Mouse (Mus musculus) embryonic facial prominence, embryonic 12.5 days (tissue): ENCODE data around the gene Grk6. TPM values are rescaled to one million over a fixed set of nuclear protein-coding genes. Genes with fewer than 3 reads are reported as not detected.
A peak's percentile ranks its signal among the peaks of the same experiment; 100 is the strongest.

ENCODE experiments used
- ATAC-seq: fragments of 200-750 bp; cut with Nextera tagmentation; 2 replicates; pipeline ENCODE4 v1.8.0; 2017; ENCODE audit not compliant: insufficient number of reproducible peaks, insufficient read depth, low FRiP score, low TSS enrichment
- H3K27ac ChIP-seq: fragments of 300-500 bp; sonication (generic); 2 replicates; pipeline ENCODE4 v1.5.1; 2016; ENCODE audit warnings: mild to moderate bottlenecking
- H3K27me3 ChIP-seq: fragments of 300-500 bp; sonication (generic); 2 replicates; pipeline ENCODE4 v1.6.1; 2016; ENCODE audit warnings: mild to moderate bottlenecking, moderate library complexity
- H3K36me3 ChIP-seq: fragments of 300-500 bp; sonication (generic); 2 replicates; pipeline ENCODE4 v1.6.1; 2016; ENCODE audit warnings: mild to moderate bottlenecking
- H3K4me1 ChIP-seq: fragments of 300-500 bp; sonication (generic); 2 replicates; pipeline ENCODE4 v1.6.1; 2016
- H3K4me2 ChIP-seq: fragments of 300-500 bp; sonication (generic); replicated peaks from 2 replicates; pipeline ENCODE4 v1.6.1; 2016; ENCODE audit warnings: mild to moderate bottlenecking, moderate library complexity
- H3K4me3 ChIP-seq: fragments of 300-500 bp; sonication (generic); 2 replicates; pipeline ENCODE4 v1.5.1; 2016; ENCODE audit warnings: mild to moderate bottlenecking
- H3K9ac ChIP-seq: fragments of 300-500 bp; sonication (generic); 2 replicates; pipeline ENCODE4 v1.6.1; 2016; ENCODE audit warnings: mild to moderate bottlenecking, moderate library complexity
- H3K9me3 ChIP-seq: fragments of 300-500 bp; sonication (generic); 2 replicates; pipeline ENCODE4 v1.6.1; 2016; ENCODE audit warnings: mild to moderate bottlenecking, moderate library complexity
- WGBS: fragments of 180-500 bp; shearing (Covaris S2); methylation state at CpG from one replicate; pipeline ENCODE4 v1.1.7; 2016; 5-methylcytosine and 5-hydroxymethylcytosine counted together
- polyA plus RNA-seq: library from polyadenylated mRNA; unstranded; fragments of >200 nt; fragmentation: Nextera tagmentation; extraction: Ambion mirVana; gene quantifications from 2 replicates; pipeline ENCODE4 v1.2.1, GENCODE M21; 2016

Gene Grk6
- polyA plus RNA-seq, 1 experiment from 2014 or later: 68.3 TPM

GRCm38 (mm10) chr13:55411826-55412225, 33.0 kb upstream of the Grk6 start:
- WGBS: 76% methylated on average over 7 of the region's 7 CpGs
- H3K9ac ChIP-seq: no peak overlapping the region
- H3K4me1 ChIP-seq: peaks cover 2% of the 10 kb centered on the region; the same call in 1 of the 2 replicates
- no peak overlapping the region for H3K27ac ChIP-seq
- no peaks in the 10 kb centered on the region for H3K9me3 ChIP-seq
- H3K4me3 ChIP-seq: no peak overlapping the region
- H3K4me2 ChIP-seq: no peak overlapping the region
- no peaks in the 10 kb centered on the region for H3K36me3 ChIP-seq
- H3K27me3 ChIP-seq: peaks cover 28% of the 10 kb centered on the region
- ATAC-seq: no peak

- Histone ChIP-seq H3K4me2 (no peak overlapping the region), H3K27ac (no peak overlapping the region), H3K27me3 (peaks cover 32% of the 10 kb centered on the region), H3K4me1 (peaks cover 3% of the 10 kb centered on the region; the same call in 1 of the 2 replicates), H3K36me3 (no peaks in the 10 kb centered on the region), H3K9me3 (no peaks in the 10 kb centered on the region), H3K9ac (no peak overlapping the region), H3K4me3 (no peak overlapping the region)
- ATAC-seq: no peak
- 76% methylated on average over 13 of the region's 13 CpGs for WGBS
Observed at GRCm38 (mm10) chr13:55412643-55413307, 32.1 kb upstream of the Grk6 start.

GRCm38 (mm10) chr13:55413333-55413732, 31.5 kb upstream of the Grk6 start:
- peaks cover 6% of the 10 kb centered on the region; the same call in 1 of the 2 replicates for H3K4me1 ChIP-seq
- H3K9me3 ChIP-seq: no peaks in the 10 kb centered on the region
- H3K27ac ChIP-seq: no peak overlapping the region
- H3K36me3 ChIP-seq: no peaks in the 10 kb centered on the region
- ATAC-seq: no peak
- no peak overlapping the region for H3K4me3 ChIP-seq
- WGBS: 76% methylated on average over 12 of the region's 12 CpGs
- peaks cover 36% of the 10 kb centered on the region for H3K27me3 ChIP-seq
- no peak overlapping the region for H3K4me2 ChIP-seq
- H3K9ac ChIP-seq: no peak overlapping the region

GRCm38 (mm10) chr13:55414743-55415380, 30.0 kb upstream of the Grk6 start, which contains the start of gene Pfn3:
Pfn3 (minus strand) TSS chr13:55415232.
- H3K4me1 ChIP-seq: peaks cover 6% of the 10 kb centered on the region; the same call in 1 of the 2 replicates
- WGBS: 8% methylated on average over 41 of the region's 41 CpGs
- H3K9me3 ChIP-seq: no peaks in the 10 kb centered on the region
- peak; percentile 62; the same call in 1 of the 2 replicates for ATAC-seq
- H3K4me3 ChIP-seq: peak within 1 kb of the TSS; percentile 41
- peak within 1 kb of the TSS; percentile 59 for H3K9ac ChIP-seq
- peak within 1 kb of the TSS; percentile 75 for H3K4me2 ChIP-seq
- H3K27me3 ChIP-seq: peaks cover 50% of the 10 kb centered on the region
- H3K27ac ChIP-seq: 0 out of 2 replicates have a peak within 1 kb of the TSS, but pooled peaks have one; percentile 19
- no peaks in the 10 kb centered on the region for H3K36me3 ChIP-seq

GRCm38 (mm10) chr13:55418004-55418403, 26.9 kb upstream of the Grk6 start:
- no peak overlapping the region for H3K4me3 ChIP-seq

GRCm38 (mm10) chr13:55419142-55419541, 25.7 kb upstream of the Grk6 start:
- no peak overlapping the region for H3K4me2 ChIP-seq
- H3K4me3 ChIP-seq: no peak overlapping the region
- WGBS: 74% methylated on average over 5 of the region's 5 CpGs
- peaks cover 60% of the 10 kb centered on the region for H3K27me3 ChIP-seq
- H3K4me1 ChIP-seq: peaks cover 21% of the 10 kb centered on the region
- H3K27ac ChIP-seq: no peak overlapping the region
- H3K36me3 ChIP-seq: no peaks in the 10 kb centered on the region
- no peak for ATAC-seq
- no peaks in the 10 kb centered on the region for H3K9me3 ChIP-seq
- H3K9ac ChIP-seq: no peak overlapping the region

More at GRCm38 (mm10) chr13:55418004-55418403, 26.9 kb upstream of the Grk6 start:
- peak overlapping the region; percentile 10; the same call in 1 of the 2 replicates for H3K4me2 ChIP-seq
- no peak overlapping the region for H3K9ac ChIP-seq
- 12% methylated on average over 12 of the region's 12 CpGs for WGBS
- no peaks in the 10 kb centered on the region for H3K36me3 ChIP-seq
- no peak overlapping the region for H3K27ac ChIP-seq
- H3K4me1 ChIP-seq: peaks cover 21% of the 10 kb centered on the region
- H3K9me3 ChIP-seq: no peaks in the 10 kb centered on the region
- H3K27me3 ChIP-seq: peaks cover 71% of the 10 kb centered on the region
- ATAC-seq: no peak

- ATAC-seq: no peak
- Histone ChIP-seq H3K9ac (no peak overlapping the region), H3K9me3 (no peaks in the 10 kb centered on the region), H3K4me2 (peak overlapping the region; percentile 40), H3K36me3 (no peaks in the 10 kb centered on the region), H3K4me3 (peak overlapping the region; percentile 5; the same call in 1 of the 2 replicates), H3K27ac (no peak overlapping the region), H3K27me3 (peaks cover 50% of the 10 kb centered on the region), H3K4me1 (peaks cover 19% of the 10 kb centered on the region; the same call in 1 of the 2 replicates)
- WGBS: 29% methylated on average over 51 of the region's 51 CpGs
Observed at GRCm38 (mm10) chr13:55420018-55420932, 24.6 kb upstream of the Grk6 start.

GRCm38 (mm10) chr13:55420933-55421800, 23.7 kb upstream of the Grk6 start:
- H3K4me1 ChIP-seq: peaks cover 19% of the 10 kb centered on the region; the same call in 1 of the 2 replicates
- H3K4me3 ChIP-seq: peak overlapping the region; percentile 5
- 11% methylated on average over 35 of the region's 35 CpGs for WGBS
- H3K4me2 ChIP-seq: peak overlapping the region; percentile 40
- no peaks in the 10 kb centered on the region for H3K9me3 ChIP-seq
- ATAC-seq: no peak
- peaks cover 50% of the 10 kb centered on the region for H3K27me3 ChIP-seq
- H3K36me3 ChIP-seq: no peaks in the 10 kb centered on the region
- H3K9ac ChIP-seq: peak overlapping the region; percentile 15; the same call in 1 of the 2 replicates
- H3K27ac ChIP-seq: no peak overlapping the region

GRCm38 (mm10) chr13:55426613-55427012, 18.3 kb upstream of the Grk6 start, which contains the start of gene F12:
F12 (minus strand) TSS chr13:55426793.
- Histone ChIP-seq H3K27me3 (peaks cover 13% of the 10 kb centered on the region), H3K27ac (no peak within 1 kb of the TSS), H3K9me3 (no peaks in the 10 kb centered on the region), H3K4me3 (no peak within 1 kb of the TSS), H3K4me1 (peaks cover 2% of the 10 kb centered on the region; the same call in 1 of the 2 replicates), H3K9ac (no peak within 1 kb of the TSS), H3K36me3 (no peaks in the 10 kb centered on the region), H3K4me2 (no peak within 1 kb of the TSS)
- no peak for ATAC-seq
- WGBS: 89% methylated on average over 10 of the region's 10 CpGs

- Histone ChIP-seq H3K9ac (no peak overlapping the region), H3K27me3 (0 out of 2 replicates have a peak, but pooled peaks cover 3% of the 10 kb centered on the region)
- WGBS: 57% methylated on average over 12 of the region's 12 CpGs
Observed at GRCm38 (mm10) chr13:55429226-55429888, 15.5 kb upstream of the Grk6 start.

More at GRCm38 (mm10) chr13:55429226-55429888, 15.5 kb upstream of the Grk6 start:
- Histone ChIP-seq H3K36me3 (no peaks in the 10 kb centered on the region), H3K27ac (no peak overlapping the region), H3K4me3 (no peak overlapping the region), H3K4me1 (no peaks in the 10 kb centered on the region), H3K4me2 (no peak overlapping the region), H3K9me3 (no peaks in the 10 kb centered on the region)
- ATAC-seq: no peak
